Mouse (Mus musculus) left cerebral cortex, adult 8-10 months (tissue): ENCODE results near the gene Mllt3. TPM values are rescaled to one million over a fixed set of nuclear protein-coding genes. Genes with fewer than 3 reads are reported as not detected.

ENCODE experiments used
- DNase-seq, 2 experiments: peaks; one replicate each; pipeline ENCODE4 v3.0.0; 2022; ENCODE audit warnings: low spot score in 2 of 2
- total RNA-seq, 4 experiments: library from RNA; stranded (reverse); gene quantifications; 2 replicates each; pipeline ENCODE4 v1.2.4; 2022

The Mllt3 gene
- total RNA-seq, 4 experiments from 2014 or later, result 35.3 to 39.1 (median 37.0) TPM

GRCm38 (mm10) chr4:87829426-87830063 lies 203.6 kb downstream of the Mllt3 start:
- DNase-seq, result no peak

GRCm38 (mm10) chr4:87826336-87826735 lies 206.8 kb downstream of the Mllt3 start:
- DNase-seq, result no peak

- no peak for DNase-seq
These were observed 209.5 kb downstream of the Mllt3 start for GRCm38 (mm10) chr4:87823623-87824022.

- no peak for DNase-seq
These were observed 210.0 kb downstream of the Mllt3 start for GRCm38 (mm10) chr4:87823191-87823590.

- no peak for DNase-seq
These were observed 212.3 kb downstream of the Mllt3 start for GRCm38 (mm10) chr4:87820911-87821310.

GRCm38 (mm10) chr4:87819182-87819581 lies 214.0 kb downstream of the Mllt3 start:
- DNase-seq, result peak in 1 of 2 experiments; percentile 39

- DNase-seq, result no peak
These were observed 214.9 kb downstream of the Mllt3 start for GRCm38 (mm10) chr4:87818276-87818675.

GRCm38 (mm10) chr4:87815465-87816108 lies 217.6 kb downstream of the Mllt3 start:
- no peak for DNase-seq

GRCm38 (mm10) chr4:87811899-87812298 lies 221.3 kb downstream of the Mllt3 start:
- no peak for DNase-seq

- no peak for DNase-seq
These were observed 226.8 kb downstream of the Mllt3 start for GRCm38 (mm10) chr4:87806196-87806987.

- no peak for DNase-seq
These were observed 228.6 kb downstream of the Mllt3 start for GRCm38 (mm10) chr4:87804576-87804975.

- peak in 1 of 2 experiments; percentile 55 for DNase-seq
These were observed 229.9 kb downstream of the Mllt3 start for GRCm38 (mm10) chr4:87803313-87803712.

GRCm38 (mm10) chr4:87802140-87802539 lies 231.0 kb downstream of the Mllt3 start:
- DNase-seq, result no peak

- no peak for DNase-seq
These were observed 231.8 kb downstream of the Mllt3 start for GRCm38 (mm10) chr4:87801332-87801731.

- no peak for DNase-seq
These were observed 232.9 kb downstream of the Mllt3 start for GRCm38 (mm10) chr4:87800276-87800675.

- no peak for DNase-seq
These were observed 233.7 kb downstream of the Mllt3 start for GRCm38 (mm10) chr4:87799418-87799817.

GRCm38 (mm10) chr4:87795261-87795660 lies 237.9 kb downstream of the Mllt3 start:
- DNase-seq, result no peak

GRCm38 (mm10) chr4:87794216-87794615 lies 238.9 kb downstream of the Mllt3 start:
- DNase-seq, result no peak

GRCm38 (mm10) chr4:87792511-87792910 lies 240.7 kb downstream of the Mllt3 start:
- DNase-seq, result no peak

GRCm38 (mm10) chr4:87789446-87789845 lies 243.7 kb downstream of the Mllt3 start:
- DNase-seq, result no peak

- DNase-seq, result no peak
These were observed 244.5 kb downstream of the Mllt3 start for GRCm38 (mm10) chr4:87788691-87789090.
